Mouse (Mus musculus): Measurements from ENCODE around the gene Zfp467. TPM values are rescaled to one million over a fixed set of nuclear protein-coding genes. Genes with fewer than 3 reads are reported as not detected.

The Zfp467 gene
- polyA plus RNA-seq, 1 experiment from 2014 or later = 22.7 TPM

DNA sequence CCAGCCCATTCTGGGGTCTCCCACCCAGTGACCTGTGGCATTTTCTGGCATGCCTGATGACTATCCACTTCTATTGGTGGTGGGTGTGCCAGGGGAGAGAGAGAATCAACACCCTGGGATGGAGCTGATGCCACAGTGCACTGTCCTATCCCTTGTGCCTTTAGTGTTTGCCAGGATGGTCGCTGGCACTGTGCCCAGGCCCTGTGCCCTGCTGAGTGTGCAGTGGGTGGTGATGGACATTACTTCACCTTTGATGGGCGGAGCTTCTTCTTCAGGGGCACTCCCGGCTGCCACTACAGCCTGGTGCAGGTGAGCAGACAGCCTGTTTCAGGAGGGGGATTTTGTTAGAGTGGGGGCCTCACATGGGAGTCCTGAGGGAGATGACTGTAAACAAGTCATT is 7.1 kb upstream of the Zfp467 start:
- Histone ChIP-seq H3K9ac (no peak overlapping the region; the same call in 1 of the 2 replicates), H3K4me1 (no peaks in the 10 kb centered on the region), H3K36me3 (replicated peaks) (no peaks in the 10 kb centered on the region), H3K9me3 (no peaks in the 10 kb centered on the region), H3K27me3 (no peaks in the 10 kb centered on the region), H3K27ac (no peak overlapping the region), H3K4me2 (no peak overlapping the region), H3K4me3 (replicated peaks) (no peak overlapping the region)
- WGBS = 81% methylated on average over 3 of the region's 3 CpGs
- no peak for ATAC-seq (ENCODE audit: low FRiP score)

DNA sequence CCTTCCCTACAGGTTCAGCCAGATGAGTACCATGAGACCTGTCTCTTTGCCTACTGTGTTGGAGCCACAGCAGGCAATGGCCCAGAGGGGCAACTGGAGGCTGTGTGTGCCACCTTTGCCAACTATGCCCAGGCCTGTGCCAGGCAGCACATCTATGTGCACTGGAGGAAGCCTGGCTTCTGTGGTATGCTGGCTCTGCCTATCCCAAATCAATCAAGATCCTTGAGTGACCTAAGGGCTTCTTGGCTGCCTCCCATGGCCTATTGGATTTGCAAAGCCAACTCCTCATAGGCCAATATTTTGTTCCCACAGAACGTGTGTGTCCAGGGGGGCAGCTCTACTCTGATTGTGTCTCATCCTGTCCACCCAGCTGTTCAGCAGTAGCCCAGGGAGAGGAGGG is 6.5 kb upstream of the Zfp467 start:
- 70% methylated on average over 1 of the region's 1 CpGs for WGBS
- no peak overlapping the region for H3K27ac ChIP-seq

DNA sequence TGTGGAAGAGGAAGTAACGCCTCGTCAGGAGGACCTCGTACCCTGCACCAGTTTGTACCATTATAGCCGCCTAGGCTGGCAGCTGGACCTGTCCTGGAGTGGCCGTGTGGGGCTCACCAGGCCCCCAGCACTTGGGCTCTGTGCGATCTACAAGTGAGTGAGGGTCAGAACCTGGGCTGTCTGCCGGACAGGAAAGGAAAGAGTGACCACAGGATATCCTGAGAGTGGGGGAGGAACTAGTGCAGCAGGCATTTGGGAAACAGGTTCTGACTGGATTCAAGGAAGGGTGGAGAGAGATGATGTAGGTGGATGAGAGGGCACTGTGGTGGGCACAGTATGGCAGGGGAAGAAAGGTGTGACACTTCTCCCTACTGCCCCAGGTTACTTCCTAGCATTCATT is 2.9 kb upstream of the Zfp467 start:
- H3K36me3 ChIP-seq (replicated peaks) = no peaks in the 10 kb centered on the region
- ATAC-seq (ENCODE audit: low FRiP score) = no peak
- peaks cover 14% of the 10 kb centered on the region for H3K4me1 ChIP-seq
- H3K27me3 ChIP-seq = no peaks in the 10 kb centered on the region
- no peaks in the 10 kb centered on the region for H3K9me3 ChIP-seq
- no peak overlapping the region for H3K4me3 ChIP-seq (replicated peaks)
- H3K9ac ChIP-seq = no peak overlapping the region
- WGBS = 82% methylated on average over 7 of the region's 7 CpGs
- H3K27ac ChIP-seq = no peak overlapping the region
- H3K4me2 ChIP-seq = no peak overlapping the region

More for the DNA sequence above, 6.5 kb upstream of the Zfp467 start:
- no peaks in the 10 kb centered on the region for H3K27me3 ChIP-seq
- ATAC-seq (ENCODE audit: low FRiP score) = no peak
- H3K4me1 ChIP-seq = no peaks in the 10 kb centered on the region
- no peak overlapping the region; the same call in 1 of the 2 replicates for H3K9ac ChIP-seq
- no peaks in the 10 kb centered on the region for H3K9me3 ChIP-seq
- no peak overlapping the region for H3K4me2 ChIP-seq
- no peak overlapping the region for H3K4me3 ChIP-seq (replicated peaks)
- no peaks in the 10 kb centered on the region for H3K36me3 ChIP-seq (replicated peaks)

DNA sequence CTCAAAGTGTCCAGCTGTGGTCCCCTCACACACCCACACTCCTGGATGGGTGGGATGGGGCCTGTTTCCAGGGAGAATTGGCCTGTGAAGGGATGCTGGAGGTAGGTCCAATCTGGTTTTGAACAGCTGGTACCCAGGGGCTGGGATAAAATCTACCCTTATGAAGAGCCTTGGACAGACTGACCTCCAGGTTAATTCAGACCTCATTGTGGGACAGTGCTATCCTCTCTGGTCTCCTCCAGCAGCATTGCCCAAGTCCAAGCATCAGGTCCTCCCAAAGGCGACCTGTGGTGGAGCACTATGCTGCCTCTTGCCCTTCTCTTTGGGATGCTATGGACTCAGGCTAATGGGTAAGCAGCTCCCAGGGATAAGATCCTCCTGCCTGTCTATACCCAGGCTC is 2.3 kb upstream of the Zfp467 start, which contains the start of gene Sspo:
Sspo (plus strand) TSS at position 301 of the 400 bp plus-strand sequence.
- Histone ChIP-seq H3K36me3 (replicated peaks) (no peaks in the 10 kb centered on the region), H3K4me2 (no peak within 1 kb of the TSS), H3K27ac (no peak within 1 kb of the TSS; the same call in 1 of the 2 replicates), H3K9me3 (no peaks in the 10 kb centered on the region), H3K9ac (no peak within 1 kb of the TSS), H3K27me3 (no peaks in the 10 kb centered on the region), H3K4me3 (replicated peaks) (no peak within 1 kb of the TSS), H3K4me1 (peaks cover 18% of the 10 kb centered on the region)
- ATAC-seq (ENCODE audit: low FRiP score) = no peak
- WGBS = 94% methylated on average over 1 of the region's 1 CpGs

DNA sequence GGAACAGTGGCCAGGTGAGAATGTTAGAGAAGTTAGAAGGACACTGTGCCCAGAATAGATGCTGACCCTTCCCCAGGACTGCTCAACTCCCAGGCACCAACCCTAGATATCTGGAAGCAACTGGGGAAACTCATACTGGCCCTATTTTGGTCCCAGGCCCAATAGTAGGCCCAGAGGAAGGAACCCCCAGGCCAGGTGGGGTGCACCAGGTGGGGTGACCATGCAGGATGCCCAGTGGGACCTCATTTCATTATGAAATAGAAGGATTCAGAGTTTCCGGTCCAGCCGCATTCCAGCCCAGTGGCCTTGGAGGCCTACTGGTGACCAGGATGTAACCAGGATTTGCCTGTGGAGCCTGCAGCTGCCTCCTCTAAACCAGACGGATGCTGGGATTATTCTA is 1.3 kb upstream of the Zfp467 start:
- Histone ChIP-seq H3K4me2 (no peak overlapping the region), H3K27me3 (no peaks in the 10 kb centered on the region), H3K4me1 (peaks cover 18% of the 10 kb centered on the region), H3K4me3 (replicated peaks) (no peak overlapping the region), H3K9me3 (no peaks in the 10 kb centered on the region), H3K36me3 (replicated peaks) (peaks cover 8% of the 10 kb centered on the region), H3K27ac (peak overlapping the region; percentile 42; the same call in 1 of the 2 replicates), H3K9ac (no peak overlapping the region)
- no peak for ATAC-seq (ENCODE audit: low FRiP score)
- 69% methylated on average over 3 of the region's 3 CpGs for WGBS

DNA sequence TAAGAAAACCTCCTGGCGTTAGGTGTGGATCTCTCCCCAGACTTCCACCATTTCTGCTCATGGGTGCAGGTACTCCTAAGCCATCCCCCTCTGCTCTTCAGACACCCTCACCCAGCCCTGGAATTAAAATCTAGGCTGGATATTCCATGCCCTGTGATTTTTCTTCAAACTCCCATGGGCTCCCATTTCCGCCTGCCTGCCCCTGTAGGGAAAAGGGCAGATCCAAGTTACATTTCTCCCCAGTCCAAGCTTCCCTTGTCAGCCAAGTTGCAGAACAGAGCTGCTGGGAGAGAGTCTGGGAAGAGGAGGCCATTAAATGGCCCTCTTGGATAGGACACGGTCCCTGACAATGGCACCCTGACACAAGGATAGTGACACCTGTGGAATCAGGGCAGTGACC is 631 bp upstream of the Zfp467 start:
- Histone ChIP-seq H3K9ac (no peak overlapping the region), H3K27ac (no peak overlapping the region; the same call in 1 of the 2 replicates), H3K4me1 (peaks cover 18% of the 10 kb centered on the region), H3K4me3 (replicated peaks) (peak overlapping the region; percentile 74), H3K9me3 (no peaks in the 10 kb centered on the region), H3K27me3 (no peaks in the 10 kb centered on the region), H3K36me3 (replicated peaks) (peaks cover 14% of the 10 kb centered on the region), H3K4me2 (peak overlapping the region; percentile 88)
- no peak for ATAC-seq (ENCODE audit: low FRiP score)
- WGBS = 23% methylated on average over 3 of the region's 3 CpGs

DNA sequence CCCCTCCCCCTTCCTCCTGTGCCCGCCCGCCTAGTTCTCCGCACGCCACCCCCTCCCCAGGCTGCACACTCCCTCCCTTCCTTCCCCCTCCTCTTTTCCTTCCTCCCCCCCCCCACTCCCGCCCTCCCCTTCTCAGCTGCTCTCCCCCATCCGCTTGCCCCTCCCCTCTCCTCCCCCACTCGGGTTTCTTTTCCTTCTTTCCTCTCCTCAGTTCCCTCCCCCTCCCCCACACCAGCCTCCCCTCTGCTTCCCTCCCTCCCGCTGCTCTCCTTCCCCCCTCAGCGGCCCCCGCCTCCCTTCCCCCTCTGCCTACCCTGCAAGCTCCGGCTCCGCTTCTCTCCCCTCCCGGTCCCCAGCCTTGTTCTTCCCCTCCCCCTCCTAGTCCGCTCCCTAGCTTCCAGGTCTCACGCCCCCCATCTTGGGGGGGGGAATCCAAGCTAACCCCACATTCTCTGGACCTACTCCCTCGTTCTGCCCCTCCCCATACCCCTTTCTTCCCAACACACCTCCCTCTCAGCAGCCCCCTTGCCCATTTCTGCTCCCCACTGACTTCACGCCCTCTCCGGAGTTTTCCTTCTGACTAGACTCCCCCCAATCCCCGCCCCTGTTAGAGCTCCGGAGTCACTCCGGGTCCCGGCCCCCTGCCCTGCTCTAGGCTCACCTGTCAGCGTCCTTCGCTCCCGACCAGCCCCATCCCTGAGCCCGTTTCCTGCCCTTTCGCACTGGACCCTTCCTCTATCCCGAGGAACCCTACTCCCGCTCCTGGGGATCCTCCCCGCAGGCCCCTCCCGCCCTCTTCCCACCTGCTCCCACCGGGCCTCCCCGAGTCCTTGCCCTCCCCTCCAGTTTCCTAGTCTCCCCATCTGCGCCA is 1.1 kb downstream of the Zfp467 start:
- Histone ChIP-seq H3K27me3 (peaks cover 10% of the 10 kb centered on the region), H3K4me3 (replicated peaks) (peak overlapping the region; percentile 74), H3K9me3 (no peaks in the 10 kb centered on the region), H3K4me1 (peaks cover 33% of the 10 kb centered on the region), H3K36me3 (replicated peaks) (peaks cover 18% of the 10 kb centered on the region), H3K4me2 (peak overlapping the region; percentile 88), H3K9ac (peak overlapping the region; percentile 86), H3K27ac (peak overlapping the region; percentile 93)
- ATAC-seq (ENCODE audit: low FRiP score) = peak; percentile 76
- under 1% methylated on average over 32 of the region's 34 CpGs for WGBS

DNA sequence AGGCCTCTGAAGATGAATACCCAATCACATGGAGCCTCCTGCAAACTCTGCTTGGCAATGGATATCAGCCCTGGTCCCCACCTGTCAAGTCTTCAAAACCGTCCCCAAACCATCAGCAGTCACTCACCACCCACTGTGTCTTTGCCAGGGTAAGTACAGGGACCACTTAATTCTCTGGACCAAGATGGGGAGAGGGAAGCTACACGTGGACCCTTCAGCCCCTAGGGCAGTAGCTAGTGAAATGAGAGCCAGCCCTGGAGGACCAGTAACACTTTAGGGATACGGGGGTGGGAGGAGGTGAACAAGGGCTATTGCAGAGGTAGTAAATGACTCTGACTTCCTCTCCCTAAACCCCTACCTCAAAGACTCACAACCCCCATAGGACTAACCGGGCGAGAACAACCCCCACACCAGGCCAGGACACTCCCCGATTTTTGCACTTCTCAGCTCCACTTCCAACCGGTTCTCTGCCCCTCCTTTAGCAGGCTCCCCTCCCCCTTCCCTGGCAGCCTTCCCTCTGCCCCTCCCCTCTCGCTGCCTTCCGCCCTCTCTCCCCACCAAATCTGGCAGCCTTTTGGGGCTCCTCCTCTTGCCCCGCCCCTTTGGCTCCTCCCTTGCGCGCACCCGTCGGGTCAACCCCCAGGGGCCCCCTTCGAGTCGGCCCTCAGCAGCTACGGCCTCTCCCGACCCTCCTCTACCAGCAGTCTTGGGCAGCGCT is 1.9 kb downstream of the Zfp467 start:
- no peaks in the 10 kb centered on the region for H3K9me3 ChIP-seq
- peak; percentile 88 for ATAC-seq (ENCODE audit: low FRiP score)
- H3K36me3 ChIP-seq (replicated peaks) = peaks cover 20% of the 10 kb centered on the region
- peaks cover 41% of the 10 kb centered on the region for H3K4me1 ChIP-seq
- H3K27me3 ChIP-seq = peaks cover 18% of the 10 kb centered on the region
- 1% methylated on average over 19 of the region's 19 CpGs for WGBS
- peak overlapping the region; percentile 74 for H3K4me3 ChIP-seq (replicated peaks)
- peak overlapping the region; percentile 86 for H3K9ac ChIP-seq
- H3K27ac ChIP-seq = peak overlapping the region; percentile 93
- peak overlapping the region; percentile 88 for H3K4me2 ChIP-seq

DNA sequence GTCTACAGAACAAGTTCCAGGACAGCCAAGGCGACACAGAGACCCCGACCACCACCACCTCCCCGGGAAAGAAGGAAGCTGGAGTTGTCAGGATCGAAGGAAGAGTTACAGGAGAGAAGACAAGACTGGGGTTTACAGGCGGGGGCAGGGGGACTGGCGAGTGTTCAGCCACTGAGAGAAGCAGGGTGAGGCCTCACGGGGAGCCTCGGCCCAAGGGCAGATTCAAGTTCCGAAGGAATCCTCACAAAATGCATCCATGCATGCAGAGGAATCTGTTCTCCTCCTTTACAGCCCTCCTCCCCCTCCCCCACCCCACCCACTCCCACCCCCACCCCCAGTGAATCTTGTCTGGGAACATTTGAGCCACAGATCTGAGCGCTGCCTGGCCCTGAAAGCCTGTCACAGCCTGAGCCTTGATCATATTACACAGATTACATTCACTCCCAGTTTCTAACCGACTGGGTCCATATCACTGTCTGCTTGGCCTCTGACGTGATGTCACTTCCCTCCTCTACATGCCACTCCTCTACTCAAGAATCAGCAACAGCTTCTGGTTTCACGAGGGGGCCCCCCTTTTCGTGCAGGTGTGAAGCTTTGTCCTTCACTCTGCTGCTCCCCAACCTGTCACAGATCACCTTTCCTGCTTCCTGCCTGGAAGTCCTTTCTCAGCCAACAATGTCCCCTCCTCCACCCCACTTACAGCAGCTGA is 5.2 kb downstream of the Zfp467 start:
- Histone ChIP-seq H3K4me2 (no peak overlapping the region), H3K27me3 (peaks cover 39% of the 10 kb centered on the region), H3K4me3 (replicated peaks) (no peak overlapping the region), H3K36me3 (replicated peaks) (peaks cover 39% of the 10 kb centered on the region), H3K4me1 (peaks cover 40% of the 10 kb centered on the region), H3K27ac (0 out of 2 replicates have a peak overlapping the region, but pooled peaks have one; percentile 19), H3K9me3 (no peaks in the 10 kb centered on the region), H3K9ac (0 out of 2 replicates have a peak overlapping the region, but pooled peaks have one; percentile 25)
- WGBS = 41% methylated on average over 14 of the region's 14 CpGs
- no peak for ATAC-seq (ENCODE audit: low FRiP score)

DNA sequence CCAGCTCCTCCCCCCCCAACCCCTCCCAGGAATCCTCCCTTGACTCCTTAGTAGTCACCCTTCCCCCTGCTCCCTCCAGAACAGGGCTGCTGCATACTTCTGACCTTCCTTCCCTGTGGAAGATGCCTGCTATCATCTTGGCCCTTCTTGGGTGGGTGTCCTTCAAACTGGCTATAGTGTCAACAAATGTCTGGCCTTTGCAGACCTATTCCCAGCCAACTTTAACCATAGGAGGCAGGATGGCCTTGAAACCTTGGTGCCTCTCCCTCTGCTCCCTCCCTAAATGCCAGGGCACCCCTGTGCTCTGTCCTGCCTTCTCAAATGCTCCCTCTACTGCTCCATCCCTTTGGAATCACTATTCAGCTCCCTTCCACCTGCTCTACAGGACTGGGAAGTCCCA is 6.0 kb downstream of the Zfp467 start:
- H3K4me3 ChIP-seq (replicated peaks) = no peak overlapping the region
- H3K27me3 ChIP-seq = peaks cover 39% of the 10 kb centered on the region
- peaks cover 39% of the 10 kb centered on the region for H3K4me1 ChIP-seq
- peaks cover 39% of the 10 kb centered on the region for H3K36me3 ChIP-seq (replicated peaks)
- ATAC-seq (ENCODE audit: low FRiP score) = no peak
- no peak overlapping the region for H3K9ac ChIP-seq
- H3K9me3 ChIP-seq = no peaks in the 10 kb centered on the region
- no peak overlapping the region for H3K27ac ChIP-seq
- H3K4me2 ChIP-seq = no peak overlapping the region

DNA sequence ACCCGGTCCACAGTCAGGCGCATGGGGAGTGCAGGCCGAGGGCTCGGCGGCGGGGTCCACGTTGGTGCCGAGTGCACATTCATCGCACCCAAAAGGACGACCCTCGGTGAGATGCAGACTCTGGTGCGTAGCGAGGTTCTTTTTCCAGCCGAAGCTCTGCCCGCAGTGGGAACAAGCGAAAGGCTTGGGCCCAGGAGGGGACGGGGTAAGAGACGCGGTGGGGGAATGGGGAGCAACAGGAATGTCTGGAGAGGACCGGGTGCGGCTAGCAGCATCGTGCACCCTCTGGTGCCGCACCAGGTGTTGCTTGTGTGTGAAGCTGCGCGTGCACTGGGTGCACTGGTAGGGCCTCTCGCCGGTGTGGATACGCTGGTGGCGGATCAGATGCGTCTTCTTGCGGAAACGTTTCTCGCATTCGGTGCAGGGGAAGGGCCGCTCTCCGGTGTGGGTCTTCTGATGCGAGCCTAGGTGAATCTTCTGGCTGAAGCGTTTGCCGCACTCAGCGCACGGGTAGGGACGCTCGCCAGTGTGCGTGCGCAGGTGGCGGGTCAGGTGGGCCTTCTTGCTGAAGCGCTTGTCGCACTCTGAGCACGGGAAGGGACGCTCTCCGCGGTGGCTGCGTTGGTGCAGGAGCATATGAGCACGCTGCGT is 7.0 kb downstream of the Zfp467 start:
- no peak overlapping the region for H3K27ac ChIP-seq
- H3K36me3 ChIP-seq (replicated peaks) = peaks cover 39% of the 10 kb centered on the region
- H3K4me2 ChIP-seq = peak overlapping the region; percentile 38
- no peaks in the 10 kb centered on the region for H3K9me3 ChIP-seq
- H3K9ac ChIP-seq = no peak overlapping the region
- peaks cover 38% of the 10 kb centered on the region for H3K4me1 ChIP-seq
- peaks cover 39% of the 10 kb centered on the region for H3K27me3 ChIP-seq
- 12% methylated on average over 55 of the region's 55 CpGs for WGBS
- peak overlapping the region; percentile 23 for H3K4me3 ChIP-seq (replicated peaks)
- ATAC-seq (ENCODE audit: low FRiP score) = 0 out of 2 replicates have a peak, but pooled peaks have one; percentile 9

Data from forebrain, embryonic 12.5 days (tissue).